Mouse (Mus musculus): ENCODE measurements at regions not wholly inside any gene's neighbourhood (a gene's known extent, or its start where the extent isn't known, plus 50 kb on each side); places are given as distances from the start of the nearest gene placed in this dataset.

DNA sequence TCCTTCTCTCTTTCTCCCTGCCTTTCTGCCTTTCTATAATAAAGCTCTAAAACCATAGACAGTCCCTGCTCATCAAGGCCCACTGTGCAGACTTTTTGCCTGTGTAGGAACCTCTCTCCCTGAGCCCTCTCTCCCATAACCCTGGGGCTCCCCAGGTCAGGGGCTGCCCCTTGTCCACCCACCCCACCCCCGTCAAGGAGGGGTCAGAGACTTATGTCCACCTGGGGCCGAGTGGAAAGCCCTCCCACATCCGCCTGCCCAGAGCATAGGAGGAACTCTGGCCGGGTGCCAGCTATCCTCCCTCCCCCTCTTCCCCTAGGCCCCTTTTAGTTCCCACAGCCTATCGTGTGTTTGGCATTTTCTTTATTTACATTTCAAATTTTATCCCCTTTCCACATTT lies 81.8 kb upstream of the Cxcl13 start:
- no peak for TF ChIP-seq CTCF (IDR thresholded peaks at IDR 0.05)
- no peak for TF ChIP-seq POLR2A (IDR thresholded peaks at IDR 0.05; ENCODE audit: insufficient read depth, low read depth, low read length)

Data from heart, adult 2 months (tissue).